Mouse (Mus musculus) forebrain, embryonic 10.5 days (tissue): ENCODE measurements at regions not wholly inside any gene's neighbourhood (a gene's known extent, or its start where the extent isn't known, plus 50 kb on each side); places are given as distances from the start of the nearest gene placed in this dataset.

Experiments
- DNase-seq: peaks from one replicate; pipeline ENCODE4 v3.0.0-alpha.2; 2017; ENCODE audit warnings: low spot score; ENCODE audit errors: extremely low spot score
- H3K27ac ChIP-seq: fragments of 300-500 bp; sonication (generic); 2 replicates; pipeline ENCODE4 v1.5.1; 2016; ENCODE audit warnings: mild to moderate bottlenecking
- H3K27me3 ChIP-seq: fragments of 300-500 bp; sonication (generic); 2 replicates; pipeline ENCODE4 v1.6.1; 2016; ENCODE audit warnings: mild to moderate bottlenecking; ENCODE audit not compliant: poor library complexity, severe bottlenecking
- H3K36me3 ChIP-seq: fragments of 300-500 bp; sonication (generic); replicated peaks from 2 replicates; pipeline ENCODE4 v1.6.1; 2016; ENCODE audit warnings: mild to moderate bottlenecking, moderate library complexity
- H3K4me1 ChIP-seq: fragments of 300-500 bp; sonication (generic); 2 replicates; pipeline ENCODE4 v1.6.1; 2016
- H3K4me3 ChIP-seq: fragments of 300-500 bp; sonication (generic); 2 replicates; pipeline ENCODE4 v1.5.1; 2016; ENCODE audit warnings: mild to moderate bottlenecking, moderate library complexity
- H3K9me3 ChIP-seq: fragments of 300-500 bp; sonication (generic); 2 replicates; pipeline ENCODE4 v1.6.1; 2016; ENCODE audit warnings: mild to moderate bottlenecking, moderate library complexity
- WGBS: fragments of 180-500 bp; shearing (Covaris S2); methylation state at CpG from one replicate; pipeline ENCODE4 v1.1.7; 2016; 5-methylcytosine and 5-hydroxymethylcytosine counted together

- no peaks in the 10 kb centered on the region for H3K9me3 ChIP-seq
- H3K36me3 ChIP-seq, result no peaks in the 10 kb centered on the region
- H3K4me1 ChIP-seq, result peaks cover 8% of the 10 kb centered on the region
- DNase-seq, result no peak
- 90% methylated on average over 6 of the region's 6 CpGs for WGBS
- no peak overlapping the region for H3K27ac ChIP-seq
- no peak overlapping the region for H3K4me3 ChIP-seq
- peaks cover 20% of the 10 kb centered on the region for H3K27me3 ChIP-seq
Measured at GRCm38 (mm10) chr3:137775076-137775849, 89.0 kb upstream of the H2afz start.

- peaks cover 13% of the 10 kb centered on the region for H3K4me1 ChIP-seq
- peaks cover 39% of the 10 kb centered on the region for H3K27me3 ChIP-seq
- DNase-seq, result no peak
- 40% methylated on average over 7 of the region's 7 CpGs for WGBS
- no peak overlapping the region for H3K27ac ChIP-seq
- H3K4me3 ChIP-seq, result no peak overlapping the region
- H3K36me3 ChIP-seq, result no peaks in the 10 kb centered on the region
- H3K9me3 ChIP-seq, result no peaks in the 10 kb centered on the region
Measured at GRCm38 (mm10) chr3:137778113-137778512, 86.2 kb upstream of the H2afz start.

- Histone ChIP-seq H3K36me3 (no peaks in the 10 kb centered on the region), H3K4me3 (peak overlapping the region; percentile 27), H3K4me1 (peaks cover 33% of the 10 kb centered on the region), H3K27me3 (peaks cover 39% of the 10 kb centered on the region), H3K27ac (0 out of 2 replicates have a peak overlapping the region, but pooled peaks have one; percentile 25), H3K9me3 (no peaks in the 10 kb centered on the region)
- DNase-seq, result no peak
- WGBS, result 5% methylated on average over 11 of the region's 11 CpGs
Measured at GRCm38 (mm10) chr3:137780029-137780428, 84.3 kb upstream of the H2afz start.

- 87% methylated on average over 5 of the region's 5 CpGs for WGBS
- H3K36me3 ChIP-seq, result no peaks in the 10 kb centered on the region
- H3K27ac ChIP-seq, result no peak overlapping the region
- peaks cover 39% of the 10 kb centered on the region for H3K27me3 ChIP-seq
- H3K4me1 ChIP-seq, result peaks cover 41% of the 10 kb centered on the region
- no peak overlapping the region for H3K4me3 ChIP-seq
- H3K9me3 ChIP-seq, result no peaks in the 10 kb centered on the region
- DNase-seq, result no peak
Measured at GRCm38 (mm10) chr3:137782836-137783235, 81.5 kb upstream of the H2afz start.

- H3K27me3 ChIP-seq, result peaks cover 30% of the 10 kb centered on the region
- no peak overlapping the region for H3K4me3 ChIP-seq
- H3K27ac ChIP-seq, result peak overlapping the region; percentile 80
- no peaks in the 10 kb centered on the region for H3K9me3 ChIP-seq
- H3K36me3 ChIP-seq, result no peaks in the 10 kb centered on the region
- peak; percentile 33 for DNase-seq
- peaks cover 41% of the 10 kb centered on the region for H3K4me1 ChIP-seq
- WGBS, result 40% methylated on average over 7 of the region's 7 CpGs
Measured at GRCm38 (mm10) chr3:137783937-137784911, 80.1 kb upstream of the H2afz start.

- peak overlapping the region; percentile 80 for H3K27ac ChIP-seq
- DNase-seq, result peak; percentile 33
- no peaks in the 10 kb centered on the region for H3K36me3 ChIP-seq
- H3K4me1 ChIP-seq, result peaks cover 33% of the 10 kb centered on the region
- peaks cover 20% of the 10 kb centered on the region for H3K27me3 ChIP-seq
- no peaks in the 10 kb centered on the region for H3K9me3 ChIP-seq
- 56% methylated on average over 7 of the region's 7 CpGs for WGBS
- H3K4me3 ChIP-seq, result peak overlapping the region; percentile 16; the same call in 1 of the 2 replicates
Measured at GRCm38 (mm10) chr3:137785224-137785623, 79.1 kb upstream of the H2afz start.

- 84% methylated on average over 2 of the region's 2 CpGs for WGBS
- DNase-seq, result no peak
- H3K27me3 ChIP-seq, result peaks cover 14% of the 10 kb centered on the region
- no peaks in the 10 kb centered on the region for H3K9me3 ChIP-seq
- peaks cover 28% of the 10 kb centered on the region for H3K4me1 ChIP-seq
- 0 out of 2 replicates have a peak overlapping the region, but pooled peaks have one; percentile 41 for H3K27ac ChIP-seq
- H3K4me3 ChIP-seq, result no peak overlapping the region
- H3K36me3 ChIP-seq, result no peaks in the 10 kb centered on the region
Measured at GRCm38 (mm10) chr3:137785871-137786270, 78.4 kb upstream of the H2afz start.

GRCm38 (mm10) chr3:137789671-137790070 lies 74.6 kb upstream of the H2afz start:
- Histone ChIP-seq H3K27ac (no peak overlapping the region), H3K4me1 (peaks cover 12% of the 10 kb centered on the region), H3K36me3 (no peaks in the 10 kb centered on the region), H3K27me3 (no peaks in the 10 kb centered on the region), H3K4me3 (no peak overlapping the region), H3K9me3 (no peaks in the 10 kb centered on the region)
- 84% methylated on average over 6 of the region's 6 CpGs for WGBS
- no peak for DNase-seq

- Histone ChIP-seq H3K27ac (no peak overlapping the region), H3K27me3 (no peaks in the 10 kb centered on the region), H3K4me3 (no peak overlapping the region), H3K4me1 (peaks cover 5% of the 10 kb centered on the region), H3K9me3 (no peaks in the 10 kb centered on the region), H3K36me3 (no peaks in the 10 kb centered on the region)
- 95% methylated on average over 7 of the region's 7 CpGs for WGBS
- no peak for DNase-seq
Measured at GRCm38 (mm10) chr3:137790340-137790739, 73.9 kb upstream of the H2afz start.

- no peak for DNase-seq
- Histone ChIP-seq H3K4me1 (no peaks in the 10 kb centered on the region), H3K9me3 (no peaks in the 10 kb centered on the region), H3K4me3 (no peak overlapping the region), H3K27me3 (no peaks in the 10 kb centered on the region), H3K27ac (no peak overlapping the region), H3K36me3 (no peaks in the 10 kb centered on the region)
- WGBS, result 91% methylated on average over 7 of the region's 7 CpGs
Measured at GRCm38 (mm10) chr3:137795754-137796315, 68.5 kb upstream of the H2afz start.

- Histone ChIP-seq H3K4me1 (no peaks in the 10 kb centered on the region), H3K27me3 (no peaks in the 10 kb centered on the region), H3K36me3 (no peaks in the 10 kb centered on the region), H3K4me3 (no peak overlapping the region), H3K27ac (no peak overlapping the region), H3K9me3 (no peaks in the 10 kb centered on the region)
- DNase-seq, result no peak
- WGBS, result 72% methylated on average over 4 of the region's 4 CpGs
Measured at GRCm38 (mm10) chr3:137798769-137799168, 65.5 kb upstream of the H2afz start.

GRCm38 (mm10) chr3:137801402-137802020 lies 62.8 kb upstream of the H2afz start:
- H3K9me3 ChIP-seq, result no peaks in the 10 kb centered on the region
- 62% methylated on average over 6 of the region's 6 CpGs for WGBS

More at GRCm38 (mm10) chr3:137801402-137802020, 62.8 kb upstream of the H2afz start:
- no peaks in the 10 kb centered on the region for H3K27me3 ChIP-seq
- no peak for DNase-seq
- H3K4me1 ChIP-seq, result no peaks in the 10 kb centered on the region
- H3K27ac ChIP-seq, result no peak overlapping the region
- no peak overlapping the region for H3K4me3 ChIP-seq
- no peaks in the 10 kb centered on the region for H3K36me3 ChIP-seq
